Mouse (Mus musculus): ENCODE results near the gene Dnmt3b. TPM values are rescaled to one million over a fixed set of nuclear protein-coding genes. Genes with fewer than 3 reads are reported as not detected.
A peak's percentile ranks its signal among the peaks of the same experiment; 100 is the strongest.
"Not testable (repeated sequence)": the region's sequence is repeated elsewhere in the genome, so short reads cannot be mapped to it uniquely, and the experiment has no call there.

The Dnmt3b gene
- total RNA-seq, 2 experiments from 2014 or later, result 1.9 to 2.1 TPM

DNA sequence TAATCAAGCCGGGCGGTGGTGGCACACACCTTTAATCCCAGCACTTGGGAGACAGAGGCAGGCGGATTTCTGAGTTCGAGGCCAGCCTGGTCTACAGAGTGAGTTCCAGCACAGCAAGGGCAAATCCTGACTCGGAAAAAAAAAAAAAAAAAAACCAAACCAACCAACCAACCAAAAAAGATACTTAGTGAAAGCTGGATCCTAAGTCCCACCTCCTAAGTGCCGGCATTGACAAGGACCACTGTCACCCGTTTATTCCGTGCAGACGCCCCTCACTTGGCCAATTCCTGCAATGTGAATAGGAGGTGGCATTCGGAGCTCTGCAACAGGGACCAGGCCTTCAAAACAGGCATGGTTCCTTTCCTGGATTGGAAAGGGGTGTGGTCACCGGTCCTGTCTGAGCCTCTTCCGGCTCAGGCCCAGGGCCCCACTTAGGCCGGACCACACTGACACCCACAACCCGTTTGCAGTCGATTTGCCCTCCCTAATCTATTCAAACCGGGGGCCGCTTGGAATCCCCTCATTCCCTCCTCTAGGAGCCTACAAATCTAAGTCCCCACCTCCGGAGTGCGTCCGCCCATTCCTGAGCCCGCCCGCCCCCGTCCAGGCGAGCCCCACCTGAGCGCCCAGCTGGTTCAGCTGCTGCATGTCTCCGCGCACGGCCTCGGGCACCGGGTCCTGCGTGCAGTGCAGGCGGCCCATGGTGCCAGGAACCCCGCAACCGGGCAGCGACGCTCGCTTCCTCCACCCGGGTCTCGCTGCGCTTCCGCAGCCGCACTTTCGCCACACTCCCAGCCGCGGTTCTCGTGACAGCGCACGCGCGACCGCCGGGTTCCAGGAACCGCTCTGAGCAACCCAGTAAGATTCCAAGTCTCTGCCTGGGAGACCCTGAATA lies 17.0 kb upstream of the Dnmt3b start, which contains the start of gene Commd7:
Gene Commd7, minus strand, starts transcription at position 806 of the 895 bp plus-strand sequence.
- DNase-seq, result peak; percentile 94 to 95
- intact Hi-C loops (cut with DNase I), result no loop called here

GRCm38 (mm10) chr2:153632871-153633226 lies 16.4 kb upstream of the Dnmt3b start:
- intact Hi-C loops (cut with DNase I), result no loop called here
- no peak for DNase-seq

- DNase-seq, result no peak
- intact Hi-C loops (cut with DNase I), result no loop called here
These were observed 16.0 kb upstream of the Dnmt3b start for GRCm38 (mm10) chr2:153633259-153633658.

GRCm38 (mm10) chr2:153638977-153639680 lies 10.1 kb upstream of the Dnmt3b start:
- DNase-seq, result no peak
- intact Hi-C loops (cut with DNase I), result no loop called here

GRCm38 (mm10) chr2:153642496-153642895 lies 6.8 kb upstream of the Dnmt3b start:
- intact Hi-C loops (cut with DNase I), result no loop called here
- DNase-seq, result no peak

- DNase-seq, result no peak
- intact Hi-C loops (cut with DNase I), result no loop called here
These were observed 6.3 kb upstream of the Dnmt3b start for GRCm38 (mm10) chr2:153642999-153643398.

- intact Hi-C loops (cut with DNase I), result no loop called here
- peak in 1 of 2 experiments; percentile 9 for DNase-seq
These were observed 415 bp upstream of the Dnmt3b start for GRCm38 (mm10) chr2:153648773-153649297.

- intact Hi-C loops (cut with DNase I), result no loop called here
- peak in 1 of 2 experiments; percentile 6 for DNase-seq
These were observed 901 bp downstream of the Dnmt3b start for GRCm38 (mm10) chr2:153650014-153650687.

DNA sequence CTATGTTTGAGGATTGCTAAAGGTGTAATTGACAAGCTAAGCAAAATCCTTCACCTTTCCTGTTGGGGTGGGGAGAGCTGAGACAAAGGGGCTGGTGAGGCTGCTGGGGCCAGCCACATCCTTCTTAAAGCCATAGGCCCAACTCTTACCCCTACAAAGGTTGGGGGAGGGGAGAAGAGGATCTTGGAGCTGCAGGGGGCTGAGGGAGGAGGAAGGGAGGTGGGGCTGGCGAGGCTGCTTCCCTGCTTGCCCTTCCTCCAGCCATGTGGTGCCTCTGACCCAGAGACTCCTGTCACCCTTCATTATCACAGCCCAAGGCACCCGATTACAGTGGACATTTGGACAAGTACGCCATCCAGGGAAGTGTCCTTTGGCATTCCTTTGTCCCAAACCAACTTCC lies 2.4 kb downstream of the Dnmt3b start:
- intact Hi-C loops (cut with DNase I), result no loop called here
- no peak for DNase-seq

DNA sequence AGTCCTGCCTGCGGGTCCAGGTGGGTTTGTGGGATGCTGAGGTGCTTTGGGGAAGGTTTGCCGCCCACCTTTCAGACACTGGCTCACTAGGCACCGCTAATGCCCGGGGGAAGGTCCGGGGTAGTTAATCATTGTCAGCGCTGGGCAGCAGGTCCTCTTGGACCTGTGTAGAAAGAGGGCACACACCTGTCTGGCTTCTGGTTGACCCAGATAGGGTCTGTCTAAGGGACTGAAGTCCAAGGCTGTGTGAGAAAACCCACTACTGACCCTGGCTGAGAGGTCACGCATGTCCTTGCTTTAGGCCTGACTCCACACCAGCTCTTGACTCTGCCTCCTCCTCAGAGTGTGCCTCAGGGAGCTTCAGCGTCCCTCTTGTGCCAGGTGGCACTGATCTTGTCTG lies 8.4 kb downstream of the Dnmt3b start:
- intact Hi-C loops (cut with DNase I); DNase-seq: not testable (repeated sequence)

- DNase-seq, result no peak
- intact Hi-C loops (cut with DNase I), result no loop called here
These were observed 11.4 kb downstream of the Dnmt3b start for GRCm38 (mm10) chr2:153660616-153661015.

DNA sequence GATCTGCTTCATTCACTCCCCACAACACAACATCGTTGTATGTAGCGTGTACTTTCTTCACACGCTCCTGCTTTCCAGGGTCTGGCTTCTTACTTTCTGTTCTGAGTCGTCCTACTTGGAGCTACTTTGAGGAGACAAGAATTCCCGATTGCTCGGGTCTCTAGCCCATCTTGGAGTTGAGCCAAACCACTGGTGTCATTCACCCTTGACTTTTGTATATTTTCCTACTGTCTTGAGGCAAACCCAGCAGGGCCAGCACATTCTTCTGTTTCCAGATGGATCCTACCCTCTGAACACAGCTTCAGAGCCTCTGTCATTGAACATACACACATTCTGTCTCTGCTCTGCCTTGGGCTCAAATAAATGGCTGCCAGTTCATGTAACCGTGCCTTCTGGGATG lies 16.2 kb downstream of the Dnmt3b start:
- intact Hi-C loops (cut with DNase I), result loop anchor here (5.0 kb wide), 1 partner anchor 267 kb away; no protein-coding TSS in a partner anchor
- no peak for DNase-seq

DNA sequence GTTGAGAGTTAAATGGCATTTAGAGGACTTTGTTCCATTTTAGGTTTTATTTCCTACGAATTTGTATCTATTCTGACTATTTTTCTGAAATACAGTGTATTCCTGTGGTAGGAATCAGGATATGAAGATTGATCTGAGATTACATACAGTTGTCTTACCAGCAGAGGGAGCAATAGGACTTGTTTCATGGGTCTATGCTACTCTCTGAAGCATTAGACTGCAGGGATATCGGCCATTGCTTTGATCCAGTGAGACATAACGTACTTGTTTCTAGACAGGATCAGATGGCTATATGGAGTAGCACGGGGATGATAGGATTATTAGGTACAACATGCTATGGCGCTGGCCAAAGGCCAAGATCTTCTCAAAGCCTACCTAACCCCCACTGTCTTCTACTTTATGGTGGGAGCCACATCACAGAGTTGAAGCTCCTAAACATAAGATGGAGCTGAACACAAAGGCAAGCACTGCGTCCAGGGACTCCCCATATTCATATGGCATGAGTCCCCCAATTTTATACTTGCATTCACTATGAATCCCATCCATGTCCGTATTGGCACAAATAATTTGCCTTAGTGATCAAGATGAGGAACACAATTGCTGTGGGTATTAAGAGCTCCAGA lies 19.6 kb downstream of the Dnmt3b start:
- DNase-seq, result no peak
- intact Hi-C loops (cut with DNase I), result loop anchor here (1.0 to 5.0 kb wide), 3 partner anchors 26 to 263 kb away; no protein-coding TSS in a partner anchor

GRCm38 (mm10) chr2:153670111-153670510 lies 20.9 kb downstream of the Dnmt3b start:
- intact Hi-C loops (cut with DNase I), result no loop called here
- no peak for DNase-seq

DNA sequence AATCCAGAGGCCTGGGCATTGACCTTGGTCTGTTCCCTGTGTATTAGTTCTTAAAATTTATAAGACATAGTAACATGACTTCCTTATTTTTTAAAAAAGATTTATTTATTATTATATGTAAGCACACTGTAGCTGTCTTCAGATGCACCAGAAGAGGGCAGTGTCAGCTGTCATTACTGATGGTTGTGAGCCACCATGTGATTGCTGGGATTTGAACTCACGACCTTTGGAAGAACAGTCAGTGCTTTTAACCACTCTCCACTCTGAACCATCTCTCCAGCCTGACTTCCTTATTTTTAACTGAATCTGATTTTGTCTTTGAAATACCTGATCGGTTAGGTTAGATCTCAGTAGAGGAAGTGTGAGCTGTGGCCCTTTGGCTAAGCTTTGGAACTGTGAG lies 23.4 kb downstream of the Dnmt3b start:
- DNase-seq, result no peak
- intact Hi-C loops (cut with DNase I), result loop anchor here (2.0 kb wide), 1 partner anchor 44 kb away; no protein-coding TSS in a partner anchor

GRCm38 (mm10) chr2:153675364-153675763 lies 26.1 kb downstream of the Dnmt3b start:
- intact Hi-C loops (cut with DNase I); DNase-seq: not testable (repeated sequence)

DNA sequence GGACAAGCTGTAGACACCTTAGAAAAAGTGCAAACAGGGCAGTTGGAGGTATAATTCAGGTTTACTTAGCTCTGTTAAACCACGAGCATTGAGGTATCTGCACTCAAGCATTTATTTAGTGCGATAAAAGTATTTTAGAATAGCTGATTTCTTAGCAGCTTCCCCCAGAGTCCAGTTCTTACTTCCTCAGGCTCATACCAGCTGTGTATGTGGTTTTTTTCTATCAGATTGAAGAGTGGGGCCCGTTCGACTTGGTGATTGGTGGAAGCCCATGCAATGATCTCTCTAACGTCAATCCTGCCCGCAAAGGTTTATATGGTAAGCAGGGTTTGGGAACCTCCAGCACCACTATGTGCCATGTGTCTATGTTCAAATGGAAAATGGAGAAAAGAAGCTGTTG lies 27.7 kb downstream of the Dnmt3b start:
- no peak for DNase-seq
- intact Hi-C loops (cut with DNase I), result no loop called here

DNA sequence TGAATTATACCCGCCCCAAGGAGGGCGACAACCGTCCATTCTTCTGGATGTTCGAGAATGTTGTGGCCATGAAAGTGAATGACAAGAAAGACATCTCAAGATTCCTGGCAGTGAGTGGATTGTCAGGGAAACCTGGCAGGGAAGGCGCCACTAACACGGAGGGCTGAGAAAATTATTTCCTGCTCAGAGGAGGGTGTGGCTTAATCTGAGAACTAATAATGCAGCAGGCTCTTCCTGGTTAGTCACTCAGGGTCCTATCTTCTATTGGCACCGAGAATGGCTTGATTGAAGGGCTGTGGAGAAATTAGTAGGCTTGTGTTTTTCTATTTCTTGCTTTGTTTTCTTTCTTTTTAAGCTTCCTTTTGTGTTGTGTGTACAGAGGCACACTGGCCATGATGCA lies 28.3 kb downstream of the Dnmt3b start:
- intact Hi-C loops (cut with DNase I), result no loop called here
- no peak for DNase-seq

DNA sequence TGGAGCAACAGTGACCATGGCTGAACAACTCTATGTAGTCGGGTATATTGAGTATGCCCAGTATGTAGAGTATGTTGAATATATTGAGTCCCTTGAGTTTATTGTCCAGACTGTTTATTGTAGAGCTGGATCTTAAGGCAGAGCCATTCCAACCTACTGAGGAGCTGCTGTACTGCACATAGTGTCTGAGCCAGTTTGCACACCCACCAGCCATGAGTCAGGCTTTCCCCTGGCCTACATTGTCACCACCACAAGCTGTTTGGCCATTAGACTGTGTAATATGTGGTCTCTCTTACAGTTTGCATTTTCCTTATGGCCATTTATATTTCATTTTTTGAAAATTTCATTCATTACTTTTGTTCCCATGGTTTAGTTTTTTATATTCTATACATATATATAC lies 30.7 kb downstream of the Dnmt3b start:
- intact Hi-C loops (cut with DNase I), result no loop called here
- no peak for DNase-seq

- intact Hi-C loops (cut with DNase I); DNase-seq: not testable (repeated sequence)
These were observed 44.2 kb downstream of the Dnmt3b start for GRCm38 (mm10) chr2:153693413-153693812.

Data from heart, postnatal 14 days (tissue).